Mouse (Mus musculus) CH12.LX (cell line): ENCODE measurements around the gene Cdkl3. TPM values are rescaled to one million over a fixed set of nuclear protein-coding genes. Genes with fewer than 3 reads are reported as not detected.

Source experiments
- DNase-seq: peaks from one replicate; pipeline ENCODE4 v3.0.0-alpha.2; 2013; ENCODE audit errors: extremely low read depth
- H3K27ac ChIP-seq: 2 replicates; pipeline ENCODE4 v1.5.1; 2012; ENCODE audit warnings: low read depth, mild to moderate bottlenecking, control low read depth, moderate library complexity; ENCODE audit not compliant: insufficient read depth
- H3K27me3 ChIP-seq: replicated peaks from 2 replicates; pipeline ENCODE3; 2012; ENCODE audit warnings: inconsistent platforms
- H3K36me3 ChIP-seq, 2 experiments: replicated peaks in 1 of 2; 2 replicates each; pipeline versions ENCODE3 to v1.6.1; 2012; ENCODE audit warnings: inconsistent platforms in 1 of 2, low read length in 1 of 2, mild to moderate bottlenecking in 1 of 2, mixed read lengths in 1 of 2, moderate library complexity in 1 of 2; ENCODE audit not compliant: control insufficient read depth in 1 of 2, insufficient read depth in 1 of 2
- H3K4me1 ChIP-seq, 2 experiments: 2 replicates each; pipeline ENCODE4 v1.6.1; 2012; ENCODE audit warnings: inconsistent platforms in 1 of 2, moderate library complexity in 1 of 2; ENCODE audit not compliant: insufficient read depth in 2 of 2, control insufficient read depth in 1 of 2
- H3K4me2 ChIP-seq: 2 replicates; pipeline ENCODE4 v1.6.1; 2012; ENCODE audit warnings: low read depth, mild to moderate bottlenecking, control low read depth; ENCODE audit not compliant: poor library complexity, insufficient read depth, severe bottlenecking
- H3K4me3 ChIP-seq, 3 experiments: fragments of 150-350 bp in 1 of 3; sonication (generic) in 1 of 3; replicated peaks in 1 of 3; 2 replicates each; pipeline versions ENCODE3 to v1.5.1; 2011 to 2012; ENCODE audit warnings: low read depth in 2 of 3, low read length in 2 of 3, mild to moderate bottlenecking in 2 of 3, moderate library complexity in 2 of 3, control low read depth in 1 of 3, improper control_type of control experiment in 1 of 3, inconsistent platforms in 1 of 3, mixed read lengths in 1 of 3; ENCODE audit not compliant: poor library complexity in 1 of 3
- H3K79me2 ChIP-seq: replicated peaks from 2 replicates; pipeline ENCODE4 v1.6.1; 2012; ENCODE audit warnings: mild to moderate bottlenecking, moderate library complexity; ENCODE audit not compliant: control insufficient read depth, poor library complexity, insufficient read depth, severe bottlenecking; ENCODE audit errors: extremely low read depth
- H3K9ac ChIP-seq: 2 replicates; pipeline ENCODE4 v1.6.1; 2012; ENCODE audit warnings: low read depth, mild to moderate bottlenecking, control low read depth, moderate library complexity; ENCODE audit not compliant: insufficient read depth
- H3K9me3 ChIP-seq: replicated peaks from 2 replicates; pipeline ENCODE3; 2012; ENCODE audit warnings: low read length, inconsistent platforms, mixed read lengths
- BHLHE40 ChIP-seq: IDR thresholded peaks from 2 replicates; pipeline ENCODE4 v1.6.1; 2011; ENCODE audit warnings: mild to moderate bottlenecking, low read depth, low read length, improper control_type of control experiment
- CHD1 ChIP-seq: IDR thresholded peaks from 2 replicates; pipeline ENCODE4 v1.6.1; 2012; ENCODE audit warnings: low read depth, low read length, improper control_type of control experiment, inconsistent platforms
- CHD2 ChIP-seq: IDR thresholded peaks from 2 replicates; pipeline ENCODE4 v1.6.1; 2011; ENCODE audit warnings: low read length, improper control_type of control experiment
- CTCF ChIP-seq, 2 experiments: IDR thresholded peaks in 1 of 2; conservative IDR thresholded peaks in 1 of 2; 2 replicates each; pipeline ENCODE4 v1.5.1; 2011 to 2012; ENCODE audit warnings: low read depth in 2 of 2, low read length in 2 of 2, improper control_type of control experiment in 1 of 2, inconsistent platforms in 1 of 2, mild to moderate bottlenecking in 1 of 2, moderate library complexity in 1 of 2
- E2F4 ChIP-seq: IDR thresholded peaks from 2 replicates; pipeline ENCODE4 v1.6.1; 2011; ENCODE audit warnings: low read depth, low read length, improper control_type of control experiment; ENCODE audit not compliant: insufficient replicate concordance
- ELF1 ChIP-seq: IDR thresholded peaks from 2 replicates; pipeline ENCODE4 v1.6.1; 2014; ENCODE audit warnings: low read depth, mild to moderate bottlenecking, inconsistent platforms, low read length, improper control_type of control experiment
- EP300 ChIP-seq: IDR thresholded peaks from 2 replicates; pipeline ENCODE4 v1.6.1; 2011; ENCODE audit warnings: low read length, improper control_type of control experiment
- ETS1 ChIP-seq: conservative IDR thresholded peaks from 2 replicates; pipeline ENCODE4 v1.6.1; 2012; ENCODE audit warnings: low read depth, mild to moderate bottlenecking, inconsistent platforms, low read length, improper control_type of control experiment, moderate library complexity
- GABPA ChIP-seq: IDR thresholded peaks from 2 replicates; pipeline ENCODE4 v1.6.1; 2012; ENCODE audit warnings: low read depth, low read length, improper control_type of control experiment, inconsistent platforms; ENCODE audit not compliant: insufficient replicate concordance
- HCFC1 ChIP-seq: IDR thresholded peaks from 2 replicates; pipeline ENCODE4 v1.6.1; 2012; ENCODE audit warnings: low read depth, mild to moderate bottlenecking, inconsistent platforms, low read length, improper control_type of control experiment
- IRF4 ChIP-seq: IDR thresholded peaks from 2 replicates; pipeline ENCODE4 v1.6.1; 2014; ENCODE audit warnings: low read depth, mild to moderate bottlenecking, inconsistent platforms, low read length, improper control_type of control experiment
- JUN ChIP-seq: IDR thresholded peaks from 2 replicates; pipeline ENCODE4 v1.6.1; 2011; ENCODE audit warnings: low read depth, mild to moderate bottlenecking, low read length, improper control_type of control experiment, moderate library complexity; ENCODE audit not compliant: insufficient read depth
- JUND ChIP-seq: conservative IDR thresholded peaks from 2 replicates; pipeline ENCODE4 v1.6.1; 2011; ENCODE audit warnings: low read depth, low read length, improper control_type of control experiment
- KAT2A ChIP-seq: IDR thresholded peaks from 2 replicates; pipeline ENCODE4 v1.6.1; 2012; ENCODE audit warnings: low read length, improper control_type of control experiment, inconsistent platforms; ENCODE audit not compliant: insufficient replicate concordance
- MAFK ChIP-seq: IDR thresholded peaks from 2 replicates; pipeline ENCODE4 v1.6.1; 2011; ENCODE audit warnings: low read length, improper control_type of control experiment; ENCODE audit not compliant: insufficient replicate concordance
- MAX ChIP-seq: IDR thresholded peaks from 2 replicates; pipeline ENCODE4 v1.6.1; 2011; ENCODE audit warnings: low read length, improper control_type of control experiment
- MAZ ChIP-seq: IDR thresholded peaks from 2 replicates; pipeline ENCODE4 v1.6.1; 2012; ENCODE audit warnings: low read depth, mild to moderate bottlenecking, inconsistent platforms, low read length, improper control_type of control experiment, moderate library complexity
- MEF2A ChIP-seq: IDR thresholded peaks from 2 replicates; pipeline ENCODE4 v1.6.1; 2014; ENCODE audit warnings: low read depth, mild to moderate bottlenecking, inconsistent platforms, low read length, improper control_type of control experiment, borderline replicate concordance
- MXI1 ChIP-seq: IDR thresholded peaks from 2 replicates; pipeline ENCODE4 v1.6.1; 2011; ENCODE audit warnings: mild to moderate bottlenecking, low read depth, low read length, improper control_type of control experiment
- MYC ChIP-seq: IDR thresholded peaks from 2 replicates; pipeline ENCODE4 v1.6.1; 2011; ENCODE audit warnings: low read depth, mild to moderate bottlenecking, improper control_type of control experiment, low read length
- NELFE ChIP-seq: IDR thresholded peaks from 2 replicates; pipeline ENCODE4 v1.6.1; 2011; ENCODE audit warnings: low read depth, low read length, improper control_type of control experiment
- NRF1 ChIP-seq: IDR thresholded peaks from 2 replicates; pipeline ENCODE4 v1.6.1; 2014; ENCODE audit warnings: low read depth, mild to moderate bottlenecking, inconsistent platforms, low read length, improper control_type of control experiment, moderate library complexity
- PAX5 ChIP-seq: IDR thresholded peaks from 2 replicates; pipeline ENCODE4 v1.6.1; 2012; ENCODE audit warnings: low read length, inconsistent platforms, mixed read lengths
- POLR2A ChIP-seq: IDR thresholded peaks from 2 replicates; pipeline ENCODE4 v1.6.1; 2011; ENCODE audit warnings: low read depth, mild to moderate bottlenecking, improper control_type of control experiment, low read length
- POLR2AphosphoS2 ChIP-seq: IDR thresholded peaks from 2 replicates; pipeline ENCODE4 v1.6.1; 2011; ENCODE audit warnings: low read depth, low read length, improper control_type of control experiment
- RAD21 ChIP-seq: IDR thresholded peaks from 2 replicates; pipeline ENCODE4 v1.6.1; 2011; ENCODE audit warnings: low read depth, mild to moderate bottlenecking, low read length, improper control_type of control experiment, moderate library complexity
- RCOR1 ChIP-seq: conservative IDR thresholded peaks from 2 replicates; pipeline ENCODE4 v1.6.1; 2012; ENCODE audit warnings: low read depth, mild to moderate bottlenecking, inconsistent platforms, low read length, improper control_type of control experiment
- SIN3A ChIP-seq: IDR thresholded peaks from 2 replicates; pipeline ENCODE4 v1.6.1; 2012; ENCODE audit warnings: low read length, improper control_type of control experiment, inconsistent platforms
- SMC3 ChIP-seq: IDR thresholded peaks from 2 replicates; pipeline ENCODE4 v1.6.1; 2011; ENCODE audit warnings: low read depth, low read length, improper control_type of control experiment
- TBP ChIP-seq: conservative IDR thresholded peaks from 2 replicates; pipeline ENCODE4 v1.6.1; 2011; ENCODE audit warnings: low read depth, low read length, improper control_type of control experiment
- TCF12 ChIP-seq: IDR thresholded peaks from 2 replicates; pipeline ENCODE4 v1.6.1; 2014; ENCODE audit warnings: low read depth, mild to moderate bottlenecking, inconsistent platforms, low read length, improper control_type of control experiment
- UBTF ChIP-seq: IDR thresholded peaks from 2 replicates; pipeline ENCODE4 v1.6.1; 2012; ENCODE audit warnings: low read depth, mild to moderate bottlenecking, inconsistent platforms, low read length, improper control_type of control experiment, moderate library complexity
- USF1 ChIP-seq: IDR thresholded peaks from 2 replicates; pipeline ENCODE4 v1.6.1; 2014; ENCODE audit warnings: low read depth, mild to moderate bottlenecking, inconsistent platforms, low read length, improper control_type of control experiment
- USF2 ChIP-seq: conservative IDR thresholded peaks from 2 replicates; pipeline ENCODE4 v1.6.1; 2011; ENCODE audit warnings: low read depth, low read length, improper control_type of control experiment
- ZC3H11A ChIP-seq: IDR thresholded peaks from 2 replicates; pipeline ENCODE4 v1.6.1; 2012; ENCODE audit warnings: low read depth, mild to moderate bottlenecking, inconsistent platforms, low read length, improper control_type of control experiment
- ZKSCAN1 ChIP-seq: IDR thresholded peaks from 2 replicates; pipeline ENCODE4 v1.6.1; 2012; ENCODE audit warnings: low read depth, inconsistent platforms, low read length, improper control_type of control experiment, borderline replicate concordance
- ZMIZ1 ChIP-seq: IDR thresholded peaks from 2 replicates; pipeline ENCODE4 v1.6.1; 2012; ENCODE audit warnings: low read depth, mild to moderate bottlenecking, inconsistent platforms, low read length, improper control_type of control experiment
- ZNF384 ChIP-seq: IDR thresholded peaks from 2 replicates; pipeline ENCODE4 v1.6.1; 2012; ENCODE audit warnings: low read depth, low read length, improper control_type of control experiment, inconsistent platforms
- dilution Hi-C: fragments of 300-500 bp; cut with MboI; formaldehyde crosslinking; loops from 2 replicates; pipeline ENCODE4 v1.14.3; 2020; ENCODE audit warnings: low sequenced_read_pairs; ENCODE audit not compliant: extremely low pct_unique_long_range_greater_than_20kb, extremely low pct_ligation_motif_present
- in situ Hi-C: fragments of 300-500 bp; cut with MboI; formaldehyde crosslinking; loops from 3 replicates; pipeline ENCODE4 v1.14.3; 2019; ENCODE audit warnings: low sequenced_read_pairs, low pct_ligation_motif_present, low pct_unique_long_range_greater_than_20kb, mixed read lengths
- polyA plus RNA-seq: library from polyadenylated mRNA; unstranded; fragments of >175 nt; gene quantifications from 2 replicates; pipeline ENCODE4 v1.2.1, GENCODE M21; 2012; ENCODE audit warnings: low read depth; ENCODE audit not compliant: insufficient read length
- total RNA-seq, 2 experiments: library from RNA; depleted of rRNA; stranded (reverse); fragments of 300-350 nt in 1 of 2; fragments of >200 nt in 1 of 2; gene quantifications; 2 replicates each; pipeline ENCODE4 v1.2.3; 2012 to 2014

The Cdkl3 gene
- 4.3 and 4.4 TPM in 2 replicates for total RNA-seq (2012; rRNA removed)
- 8.2 and 9.7 TPM in 2 replicates for total RNA-seq (2014; rRNA removed)
- 7.3 and 8.0 TPM in 2 replicates for polyA plus RNA-seq

DNA sequence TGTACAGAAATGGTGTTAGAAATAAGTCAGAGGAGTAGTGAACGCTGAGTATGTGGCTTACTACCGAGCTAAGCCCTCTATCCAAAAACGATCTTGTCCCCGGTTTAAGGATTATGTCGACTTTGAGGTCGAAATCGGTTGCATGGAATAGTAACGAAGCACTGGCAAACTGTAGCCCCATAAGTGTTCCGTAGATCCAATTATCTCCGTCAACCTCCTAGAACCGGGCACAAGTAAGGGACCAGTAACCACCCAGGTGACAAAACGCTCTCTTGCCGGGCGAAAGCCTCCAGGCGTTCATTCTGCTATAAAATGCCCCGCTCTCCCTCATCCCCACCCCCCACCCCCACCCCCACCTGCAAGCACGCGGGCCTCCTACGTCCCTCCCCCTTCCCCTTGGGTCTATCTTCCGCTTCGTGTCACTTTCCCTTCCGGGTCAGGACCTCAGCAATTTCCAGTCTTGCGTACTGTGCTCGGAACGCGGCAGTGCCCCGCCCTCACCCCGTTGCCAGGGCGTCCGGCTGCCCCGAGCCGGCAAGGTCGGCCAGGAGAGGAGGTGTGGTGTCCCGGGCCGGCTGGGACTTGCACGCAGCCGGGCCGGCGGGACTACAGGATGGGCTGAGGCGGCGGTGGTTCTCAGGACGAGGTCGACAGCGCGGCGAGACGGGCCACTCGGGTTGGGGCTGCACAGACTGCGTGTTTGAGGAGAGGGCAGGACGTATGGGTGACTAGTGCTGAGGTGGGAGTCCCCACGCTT lies at the start of gene Cdkl3:
Gene Cdkl3 (plus strand): TSS at position 450 of the 757 bp plus-strand sequence.
- Histone ChIP-seq H3K36me3 (peaks cover 0 to 11% of the 10 kb centered on the region in 2 experiments), H3K4me2 (peak within 1 kb of the TSS; percentile 97), H3K9me3 (no peaks in the 10 kb centered on the region), H3K4me1 (peaks cover 7 to 36% of the 10 kb centered on the region in 2 experiments; a peak in 3 of 4 replicates), H3K27ac (peak within 1 kb of the TSS; percentile 92), H3K9ac (peak within 1 kb of the TSS; percentile 94), H3K27me3 (no peaks in the 10 kb centered on the region), H3K79me2 (peaks cover 17% of the 10 kb centered on the region), H3K4me3 (peak within 1 kb of the TSS; percentile 87 to 91 (median 87))
- in situ Hi-C loops, result no loop called here
- dilution Hi-C loops, result no loop called here
- peak; percentile 99 for DNase-seq
- TF ChIP-seq PAX5 (no peak), ELF1 (peak; percentile 93), KAT2A (peak; percentile 93; the same call in 1 of the 2 replicates), MEF2A (no peak), ETS1 (peak; percentile 24; the same call in 1 of the 2 replicates), POLR2A (peak; percentile 88), NRF1 (peak; percentile 85), MAX (peak; percentile 85), TBP (peak; percentile 90), GABPA (no peak; the same call in 1 of the 2 replicates), UBTF (peak; percentile 74; the same call in 1 of the 2 replicates), TCF12 (peak; percentile 78), MYC (peak; percentile 96), E2F4 (no peak), EP300 (no peak), SIN3A (peak; percentile 97), MXI1 (peak; percentile 97), MAZ (peak; percentile 94), USF2 (no peak), CTCF (conservative IDR thresholded peaks at IDR 0.05 in 1 of 2, IDR thresholded peaks at IDR 0.05 in 1 of 2; ENCODE audit: low read depth in 2 of 2, low read length in 2 of 2) (no peak), ZNF384 (no peak), SMC3 (no peak), RCOR1 (no peak; the same call in 1 of the 2 replicates), ZC3H11A (no peak), BHLHE40 (peak; percentile 67), USF1 (no peak; the same call in 1 of the 2 replicates), POLR2AphosphoS2 (0 out of 2 replicates have a peak, but pooled peaks have one; percentile 36), JUN (no peak), MAFK (peak; percentile 71; the same call in 1 of the 2 replicates), IRF4 (peak; percentile 53), CHD1 (peak; percentile 82), CHD2 (peak; percentile 97), RAD21 (no peak; the same call in 1 of the 2 replicates), ZMIZ1 (peak; percentile 34; the same call in 1 of the 2 replicates), NELFE (peak; percentile 74), HCFC1 (peak; percentile 89), JUND (no peak), ZKSCAN1 (no peak)
